ENCODE assay signal across 11 mouse cellular contexts in genomic region chr4:141899936-141900335, GRCm38 (mm10). TPM values are rescaled to one million over a fixed set of nuclear protein-coding genes. Genes with fewer than 3 reads are reported as not detected.
DNase-seq lines count a peak whose midpoint lies in the region; ATAC-seq lines count a peak whose summit lies in the region.
"Had no signal": no experiment of that assay in that cellular context is flagged by ENCODE, and none has a peak within 500 bp of the region (broad histone marks: within the 10 kb centered on the region; RNA-seq: fewer than 3 reads in every experiment).

No protein-coding gene starts in this region.

- no peak overlapping the region for H3K9ac ChIP-seq in midbrain, embryonic 12.5 days (replicated peaks)
- H3K9ac ChIP-seq: liver, embryonic 13.5 days had no signal

- peaks cover 62% of the 10 kb centered on the region for H3K4me1 ChIP-seq in embryonic facial prominence, embryonic 10.5 days
- peaks cover 70% of the 10 kb centered on the region for H3K4me1 ChIP-seq in midbrain, embryonic 12.5 days

- 4% methylated on average over 8 of the region's 8 CpGs for WGBS in embryonic facial prominence, embryonic 10.5 days
- 2% methylated on average over 8 of the region's 8 CpGs for whole genome bisulfite sequencing in midbrain, embryonic 12.5 days

- no peaks in the 10 kb centered on the region for H3K36me3 ChIP-seq in embryonic facial prominence, embryonic 10.5 days (replicated peaks)
- no peaks in the 10 kb centered on the region for H3K36me3 ChIP-seq in midbrain, embryonic 12.5 days
- H3K36me3 ChIP-seq: liver, embryonic 13.5 days had no signal

- peak; percentile 24 for ATAC-seq in midbrain, embryonic 12.5 days (ENCODE audit: low FRiP score, low read depth)

- DNase-seq in heart, adult 18-20 months, result peak; percentile 36 to 54
- no peak for DNase-seq in heart, postnatal 25 days (ENCODE audit: low spot score)
- DNase-seq in embryonic facial prominence, embryonic 10.5 days (ENCODE audit: low spot score), result peak; percentile 39
- DNase-seq in heart, postnatal 14 days, result peak; percentile 38 to 53
- no peak for DNase-seq in thymus, postnatal 36 days
- no peak for DNase-seq in ovary, adult 18-20 months (ENCODE audit: low spot score)
- no peak for DNase-seq in adrenal gland, adult 2 months
- DNase-seq: liver, embryonic 13.5 days had no signal

- peak overlapping the region; percentile 32 for H3K27ac ChIP-seq in embryonic facial prominence, embryonic 10.5 days (replicated peaks)
- peak overlapping the region; percentile 96 for H3K27ac ChIP-seq in midbrain, embryonic 12.5 days (replicated peaks)
- H3K27ac ChIP-seq: liver, embryonic 13.5 days had no signal

- intact Hi-C loops in heart, postnatal 25 days (cut with DNase I), result no loop called here
- intact Hi-C loops in heart, postnatal 14 days (cut with DNase I), result no loop called here

- H3K9me3 ChIP-seq in embryonic facial prominence, embryonic 10.5 days, result no peaks in the 10 kb centered on the region
- H3K9me3 ChIP-seq in midbrain, embryonic 12.5 days, result no peaks in the 10 kb centered on the region
- H3K9me3 ChIP-seq: liver, embryonic 13.5 days had no signal

- peaks cover 35% of the 10 kb centered on the region for H3K27me3 ChIP-seq in embryonic facial prominence, embryonic 10.5 days (replicated peaks; ENCODE audit: low read depth, poor library complexity, severe bottlenecking)
- H3K27me3 ChIP-seq in midbrain, embryonic 12.5 days, result no peaks in the 10 kb centered on the region
- H3K27me3 ChIP-seq: CH12.LX had no signal

- H3K4me3 ChIP-seq in embryonic facial prominence, embryonic 10.5 days, result peak overlapping the region; percentile 11; the same call in 1 of the 2 replicates
- H3K4me3 ChIP-seq in midbrain, embryonic 12.5 days, result no peak overlapping the region
- H3K4me3 ChIP-seq: liver, embryonic 13.5 days had no signal

- H3K4me2 ChIP-seq in midbrain, embryonic 12.5 days (replicated peaks), result no peak overlapping the region
- H3K4me2 ChIP-seq: liver, embryonic 13.5 days had no signal

RNA-seq across cellular contexts. Expression of gene Efhd2, which starts 25.2 kb away (rescaled TPM):
- total RNA-seq in heart, adult 18-20 months (2021), result 10 to 100 TPM; 21.7 to 22.8 TPM
- total RNA-seq in heart, postnatal 25 days (2021), result 10 to 100 TPM; 16.4 to 21.6 TPM
- 40.7 and 41.8 TPM in 2 replicates for polyA plus RNA-seq in embryonic facial prominence, embryonic 10.5 days (2016; fragmentation: Nextera tagmentation; extraction: Ambion mirVana)
- total RNA-seq in heart, postnatal 14 days (2021), result 10 to 100 TPM; 22.1 to 22.6 TPM
- 96.8 and 112 TPM in 2 replicates for polyA plus RNA-seq in midbrain, embryonic 12.5 days (2016; fragmentation: Nextera tagmentation; extraction: Ambion mirVana)
- total RNA-seq in adrenal gland, adult 2 months (2021), result 10 to 100 TPM; 26.9 to 30.7 TPM
- polyA plus RNA-seq in adrenal gland, adult 2 months (2012; rRNA removed), result 61.4 and 62.8 TPM in 2 replicates

RNA-seq across cellular contexts. Expression of gene Ctrc, which starts 53.8 kb away (rescaled TPM):
- not detected for total RNA-seq in heart, adult 18-20 months (2021)
- not detected for total RNA-seq in heart, postnatal 25 days (2021)
- polyA plus RNA-seq in embryonic facial prominence, embryonic 10.5 days (2016; fragmentation: Nextera tagmentation; extraction: Ambion mirVana), result not detected in 2 replicates
- total RNA-seq in heart, postnatal 14 days (2021), result not detected
- not detected in 2 replicates for polyA plus RNA-seq in midbrain, embryonic 12.5 days (2016; fragmentation: Nextera tagmentation; extraction: Ambion mirVana)
- total RNA-seq in adrenal gland, adult 2 months (2021), result not detected
- not detected in 2 replicates for polyA plus RNA-seq in adrenal gland, adult 2 months (2012; rRNA removed)
- total RNA-seq: CH12.LX; common myeloid progenitor, adult 5-6 weeks had no signal
- polyA plus RNA-seq: liver, embryonic 13.5 days had no signal

Comparison
In these comparisons a context has a peak if more than half of its experiments do, and no peak if none do; other contexts are left out.
1. DNase-seq: peak in heart, adult 18-20 months (2 of 2), embryonic facial prominence, embryonic 10.5 days (single experiment) and heart, postnatal 14 days (2 of 2); none in heart, postnatal 25 days (single experiment), thymus, postnatal 36 days (0 of 2), ovary, adult 18-20 months (single experiment) and adrenal gland, adult 2 months (single experiment).